Mouse (Mus musculus): Measurements from ENCODE around the gene Mllt3. TPM values are rescaled to one million over a fixed set of nuclear protein-coding genes. Genes with fewer than 3 reads are reported as not detected.

Gene Mllt3
- polyA plus RNA-seq, 1 experiment, result 15.6 TPM

DNA sequence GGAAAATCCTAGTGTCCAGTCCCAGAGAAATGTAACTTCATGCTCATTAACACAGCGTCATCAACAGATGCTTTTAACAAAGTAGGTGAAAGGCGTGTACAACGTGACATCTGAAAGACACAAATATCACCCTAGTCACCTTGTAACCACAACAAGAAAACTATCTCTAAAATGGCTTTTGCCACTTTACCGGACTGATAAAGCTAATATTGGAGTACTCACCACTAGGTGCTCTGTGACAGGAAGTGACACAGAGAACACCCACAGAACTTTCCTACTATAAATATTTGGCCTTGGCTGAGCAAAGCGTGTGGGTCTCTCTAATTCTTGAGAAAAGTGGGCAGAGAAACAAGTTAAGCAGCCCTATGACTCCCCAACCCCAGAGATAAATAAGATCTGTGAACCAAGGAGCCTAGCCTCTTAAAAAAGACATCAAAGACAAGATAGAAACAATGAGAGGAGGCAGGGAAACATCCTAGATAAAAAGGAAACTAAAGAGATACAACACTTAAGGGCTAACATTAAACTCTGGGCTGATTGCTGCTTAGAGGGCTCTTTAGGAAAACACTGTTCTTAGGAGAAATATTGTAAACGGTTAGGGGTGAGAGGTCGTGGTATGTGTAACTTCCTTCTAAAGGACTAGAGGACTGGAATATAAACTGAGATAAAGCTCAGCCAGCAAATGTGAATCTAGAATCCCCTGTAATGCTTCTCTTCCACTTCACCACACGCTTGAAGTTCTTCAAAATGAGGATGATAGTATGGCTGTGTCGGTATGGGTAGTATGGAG is 29.8 kb downstream of the Mllt3 start:
- 61% methylated on average over 9 of the region's 9 CpGs for WGBS

DNA sequence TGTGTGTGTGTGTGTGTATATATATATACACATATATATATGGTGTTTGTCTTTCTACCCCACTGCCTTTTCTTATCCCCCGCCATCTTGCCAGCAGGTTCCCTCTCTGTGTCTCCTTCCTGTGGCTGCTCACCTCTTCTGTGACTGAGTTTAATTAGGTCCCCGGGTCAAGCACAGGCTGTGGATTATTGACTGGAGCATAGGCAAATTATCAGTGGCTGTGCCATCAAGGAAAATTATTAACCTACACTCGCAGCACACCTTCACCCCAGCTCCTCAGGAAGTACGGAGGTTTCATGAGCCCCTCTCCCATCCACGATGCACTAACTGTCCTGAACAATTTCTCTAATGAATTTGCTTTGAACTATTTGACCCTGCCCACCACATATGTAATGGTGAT is 41.5 kb downstream of the Mllt3 start:
- 92% methylated on average over 5 of the region's 5 CpGs for WGBS
- Histone ChIP-seq H3K27ac (ENCODE audit: control insufficient read depth, insufficient read depth, low read depth, low read length, poor library complexity) (no peak overlapping the region), H3K4me1 (ENCODE audit: control insufficient read depth, insufficient read depth, low read length) (no peaks in the 10 kb centered on the region; the same call in 1 of the 2 replicates), H3K4me3 (replicated peaks; ENCODE audit: control insufficient read depth, low read depth, low read length) (no peak overlapping the region)
- TF ChIP-seq POLR2A (IDR thresholded peaks at IDR 0.05; ENCODE audit: borderline replicate concordance, control insufficient read depth, low read depth, low read length), result no peak
- no peak for TF ChIP-seq CTCF (IDR thresholded peaks at IDR 0.05; ENCODE audit: control insufficient read depth, insufficient read depth, low read length)

More for the DNA sequence above, 29.8 kb downstream of the Mllt3 start:
- Histone ChIP-seq H3K4me3 (replicated peaks; ENCODE audit: control insufficient read depth, low read depth, low read length) (no peak overlapping the region), H3K27ac (ENCODE audit: control insufficient read depth, insufficient read depth, low read depth, low read length, poor library complexity) (no peak overlapping the region), H3K4me1 (ENCODE audit: control insufficient read depth, insufficient read depth, low read length) (no peaks in the 10 kb centered on the region)
- TF ChIP-seq POLR2A (IDR thresholded peaks at IDR 0.05; ENCODE audit: borderline replicate concordance, control insufficient read depth, low read depth, low read length) (no peak), CTCF (IDR thresholded peaks at IDR 0.05; ENCODE audit: control insufficient read depth, insufficient read depth, low read length) (no peak)

DNA sequence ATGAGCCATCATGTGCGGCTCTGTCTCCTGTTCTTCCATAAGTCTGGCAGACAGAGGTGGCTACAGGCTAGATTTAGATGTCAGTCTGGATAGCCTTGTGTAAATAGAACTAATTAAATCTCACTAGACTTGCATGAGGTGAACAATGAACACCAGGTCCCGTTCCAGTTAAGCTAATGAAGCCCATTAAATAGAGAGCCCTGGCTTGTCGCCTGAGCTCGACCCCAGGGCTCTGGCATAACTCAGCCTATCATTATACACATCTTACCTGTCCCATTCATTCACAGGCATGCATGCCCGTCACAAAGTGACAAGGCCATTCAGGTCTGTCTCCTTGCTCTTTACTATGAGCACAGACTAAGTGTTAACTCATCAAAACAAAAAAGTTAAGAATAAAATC is 42.2 kb downstream of the Mllt3 start:
- WGBS, result 86% methylated on average over 5 of the region's 5 CpGs
- Histone ChIP-seq H3K4me3 (replicated peaks; ENCODE audit: control insufficient read depth, low read depth, low read length) (no peak overlapping the region), H3K27ac (ENCODE audit: control insufficient read depth, insufficient read depth, low read depth, low read length, poor library complexity) (no peak overlapping the region), H3K4me1 (ENCODE audit: control insufficient read depth, insufficient read depth, low read length) (no peaks in the 10 kb centered on the region; the same call in 1 of the 2 replicates)
- no peak for TF ChIP-seq CTCF (IDR thresholded peaks at IDR 0.05; ENCODE audit: control insufficient read depth, insufficient read depth, low read length)
- no peak for TF ChIP-seq POLR2A (IDR thresholded peaks at IDR 0.05; ENCODE audit: borderline replicate concordance, control insufficient read depth, low read depth, low read length)

DNA sequence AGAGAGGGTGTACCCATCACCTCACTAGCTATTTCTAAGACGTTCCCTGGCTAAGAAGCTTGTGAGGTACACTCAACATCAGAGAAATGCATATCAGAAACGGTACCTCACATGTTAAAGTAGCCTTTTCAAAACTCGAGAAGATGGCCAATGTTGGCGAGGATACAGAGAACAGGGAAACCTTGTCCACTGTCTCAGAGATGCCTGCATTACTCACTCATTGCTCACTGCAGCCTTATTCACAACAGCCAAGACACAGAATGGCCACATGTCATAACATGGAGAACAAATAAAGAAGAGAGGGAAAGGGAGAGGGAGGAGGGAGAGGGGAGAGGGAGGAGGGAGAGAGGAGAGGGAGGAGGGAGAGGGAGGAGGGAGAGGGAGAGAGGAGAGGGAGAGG is 47.9 kb downstream of the Mllt3 start:
- 66% methylated on average over 4 of the region's 4 CpGs for WGBS
- Histone ChIP-seq H3K4me1 (ENCODE audit: control insufficient read depth, insufficient read depth, low read length) (no peaks in the 10 kb centered on the region; the same call in 1 of the 2 replicates), H3K27ac (ENCODE audit: control insufficient read depth, insufficient read depth, low read depth, low read length, poor library complexity) (no peak overlapping the region), H3K4me3 (replicated peaks; ENCODE audit: control insufficient read depth, low read depth, low read length) (no peak overlapping the region)
- no peak for TF ChIP-seq CTCF (IDR thresholded peaks at IDR 0.05; ENCODE audit: control insufficient read depth, insufficient read depth, low read length)
- TF ChIP-seq POLR2A (IDR thresholded peaks at IDR 0.05; ENCODE audit: borderline replicate concordance, control insufficient read depth, low read depth, low read length), result no peak

DNA sequence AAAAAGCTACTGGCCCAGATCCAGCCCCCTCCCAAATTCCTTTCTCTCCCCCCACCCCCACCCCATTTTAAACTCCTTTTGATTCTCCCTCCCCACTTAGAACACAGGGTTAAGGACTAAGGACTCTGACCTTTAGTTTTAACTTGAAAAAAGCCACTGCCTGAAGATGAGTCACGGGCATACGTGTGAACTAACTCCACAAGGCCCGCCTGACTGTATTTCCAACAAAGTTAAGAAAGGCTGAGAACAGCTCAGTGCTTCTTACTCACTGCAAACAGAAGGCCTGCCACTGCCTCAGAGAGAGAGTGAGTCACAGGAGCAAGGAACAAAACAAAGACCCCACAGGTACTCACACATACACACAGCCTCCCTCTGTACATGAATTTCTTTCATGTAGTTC is 48.6 kb downstream of the Mllt3 start:
- Histone ChIP-seq H3K4me3 (replicated peaks; ENCODE audit: control insufficient read depth, low read depth, low read length) (no peak overlapping the region), H3K27ac (ENCODE audit: control insufficient read depth, insufficient read depth, low read depth, low read length, poor library complexity) (no peak overlapping the region), H3K4me1 (ENCODE audit: control insufficient read depth, insufficient read depth, low read length) (no peaks in the 10 kb centered on the region; the same call in 1 of the 2 replicates)
- WGBS, result 80% methylated on average over 3 of the region's 3 CpGs
- TF ChIP-seq CTCF (IDR thresholded peaks at IDR 0.05; ENCODE audit: control insufficient read depth, insufficient read depth, low read length), result no peak
- TF ChIP-seq POLR2A (IDR thresholded peaks at IDR 0.05; ENCODE audit: borderline replicate concordance, control insufficient read depth, low read depth, low read length), result no peak

DNA sequence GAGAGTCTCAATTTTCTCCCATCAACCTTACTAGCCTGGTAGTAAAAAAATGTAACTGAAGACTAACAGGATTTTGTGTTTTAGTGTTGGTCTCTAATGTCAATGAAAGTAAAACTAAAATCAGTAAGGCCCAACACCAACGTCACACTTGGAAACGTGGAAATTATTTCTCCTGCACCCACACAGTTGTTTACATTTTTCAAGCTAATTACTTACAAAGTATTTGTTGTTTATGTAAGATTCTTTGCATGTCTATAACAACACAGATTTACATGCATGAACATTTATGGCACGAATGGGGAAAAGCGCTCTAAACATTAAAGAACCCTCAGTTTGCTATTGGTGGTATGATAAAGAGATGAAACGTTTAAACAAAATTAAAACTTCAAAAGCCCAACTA is 49.1 kb downstream of the Mllt3 start:
- WGBS, result 80% methylated on average over 5 of the region's 5 CpGs
- Histone ChIP-seq H3K4me1 (ENCODE audit: control insufficient read depth, insufficient read depth, low read length) (no peaks in the 10 kb centered on the region; the same call in 1 of the 2 replicates), H3K4me3 (replicated peaks; ENCODE audit: control insufficient read depth, low read depth, low read length) (no peak overlapping the region), H3K27ac (ENCODE audit: control insufficient read depth, insufficient read depth, low read depth, low read length, poor library complexity) (no peak overlapping the region)
- TF ChIP-seq POLR2A (IDR thresholded peaks at IDR 0.05; ENCODE audit: borderline replicate concordance, control insufficient read depth, low read depth, low read length) (no peak), CTCF (IDR thresholded peaks at IDR 0.05; ENCODE audit: control insufficient read depth, insufficient read depth, low read length) (no peak)

DNA sequence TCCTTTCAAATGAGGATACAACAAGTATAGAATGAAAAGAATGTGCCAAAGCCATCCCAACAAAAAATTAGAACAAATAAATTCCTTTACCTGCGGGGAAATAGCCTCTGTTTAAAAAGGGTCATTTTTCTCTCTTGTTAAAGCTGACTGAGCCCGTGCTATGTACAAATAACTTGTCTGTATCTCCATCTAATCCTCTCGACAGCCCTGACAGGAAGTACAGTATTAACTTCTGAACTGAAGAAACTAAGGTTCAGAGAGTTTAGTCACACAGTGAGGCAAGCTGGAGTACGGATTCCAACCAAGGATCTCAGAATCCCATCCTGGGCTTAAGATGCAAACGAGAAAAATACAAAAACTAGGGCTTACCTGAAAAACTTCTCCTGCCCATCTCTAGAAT is 50.6 kb downstream of the Mllt3 start:
- H3K27ac ChIP-seq (ENCODE audit: control insufficient read depth, insufficient read depth, low read depth, low read length, poor library complexity), result no peak overlapping the region
- WGBS, result 70% methylated on average over 5 of the region's 5 CpGs
- no peak for TF ChIP-seq POLR2A (IDR thresholded peaks at IDR 0.05; ENCODE audit: borderline replicate concordance, control insufficient read depth, low read depth, low read length)
- no peak for TF ChIP-seq CTCF (IDR thresholded peaks at IDR 0.05; ENCODE audit: control insufficient read depth, insufficient read depth, low read length)
- no peaks in the 10 kb centered on the region; the same call in 1 of the 2 replicates for H3K4me1 ChIP-seq (ENCODE audit: control insufficient read depth, insufficient read depth, low read length)
- no peak overlapping the region for H3K4me3 ChIP-seq (replicated peaks; ENCODE audit: control insufficient read depth, low read depth, low read length)

DNA sequence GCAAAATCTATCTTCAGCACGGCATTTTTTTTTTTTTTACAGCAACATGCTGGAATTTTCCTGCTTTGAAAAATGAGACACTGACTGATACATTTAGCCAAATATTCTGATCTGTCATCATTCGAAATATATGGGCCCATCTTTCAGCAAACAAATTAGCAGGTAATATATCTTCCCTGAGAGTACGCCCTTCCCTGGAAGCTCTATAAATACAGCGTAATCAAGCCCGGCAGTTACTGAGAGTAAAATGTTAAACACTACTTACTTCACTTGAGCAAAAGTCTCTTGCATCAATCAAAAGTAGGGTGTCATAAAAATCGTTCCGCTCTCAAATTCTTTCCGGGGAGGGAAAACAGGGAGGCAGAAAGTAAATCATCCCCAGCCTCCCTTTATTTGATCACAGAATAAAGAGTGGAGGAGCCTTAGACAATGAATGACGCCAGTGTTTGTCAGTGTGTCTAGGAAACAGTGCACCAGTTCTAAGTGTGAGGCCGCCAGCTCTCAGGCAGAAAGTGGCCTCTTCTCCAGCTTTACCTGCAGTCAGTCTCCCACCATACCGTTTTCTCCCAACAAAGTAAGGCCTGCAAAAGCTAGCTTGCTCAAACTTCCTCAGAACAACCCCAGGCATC is 55.2 kb downstream of the Mllt3 start:
- WGBS, result 93% methylated on average over 11 of the region's 11 CpGs
- Histone ChIP-seq H3K4me1 (ENCODE audit: control insufficient read depth, insufficient read depth, low read length) (no peaks in the 10 kb centered on the region), H3K4me3 (replicated peaks; ENCODE audit: control insufficient read depth, low read depth, low read length) (no peak overlapping the region), H3K27ac (ENCODE audit: control insufficient read depth, insufficient read depth, low read depth, low read length, poor library complexity) (no peak overlapping the region)
- no peak for TF ChIP-seq CTCF (IDR thresholded peaks at IDR 0.05; ENCODE audit: control insufficient read depth, insufficient read depth, low read length)
- no peak for TF ChIP-seq POLR2A (IDR thresholded peaks at IDR 0.05; ENCODE audit: borderline replicate concordance, control insufficient read depth, low read depth, low read length)
